Mouse (Mus musculus) MEL (cell line): Measurements from ENCODE around the gene Prcc. TPM values are rescaled to one million over a fixed set of nuclear protein-coding genes. Genes with fewer than 3 reads are reported as not detected.

ENCODE experiments used
- DNase-seq: peaks from one replicate; pipeline ENCODE4 v3.0.0; 2011; ENCODE audit warnings: low read depth, low spot score
- H3K27ac ChIP-seq: 2 replicates; pipeline ENCODE4 v1.5.1; 2012; ENCODE audit warnings: low read depth, mild to moderate bottlenecking, control low read depth, low read length, moderate library complexity; ENCODE audit not compliant: control insufficient read depth
- H3K27me3 ChIP-seq, 2 experiments: fragments of 150-350 bp in 1 of 2; sonication (generic) in 1 of 2; 2 replicates each; pipeline ENCODE4 v1.6.1; 2012; ENCODE audit warnings: low read length in 2 of 2, mild to moderate bottlenecking in 2 of 2, improper control_type of control experiment in 1 of 2, moderate library complexity in 1 of 2; ENCODE audit not compliant: insufficient read depth in 2 of 2, control insufficient read depth in 1 of 2
- H3K36me3 ChIP-seq, 2 experiments: 2 replicates each; pipeline ENCODE4 v1.6.1; 2012 to 2014; ENCODE audit warnings: low read length in 2 of 2, improper control_type of control experiment in 1 of 2, inconsistent platforms in 1 of 2, mild to moderate bottlenecking in 1 of 2; ENCODE audit not compliant: insufficient read depth in 2 of 2, control insufficient read depth in 1 of 2
- H3K4me1 ChIP-seq, 2 experiments: fragments of 150-350 bp in 1 of 2; sonication (generic) in 1 of 2; 2 replicates each; pipeline ENCODE4 v1.6.1; 2012; ENCODE audit warnings: low read length in 2 of 2, improper control_type of control experiment in 1 of 2, mild to moderate bottlenecking in 1 of 2; ENCODE audit not compliant: insufficient read depth in 2 of 2, control insufficient read depth in 1 of 2
- H3K4me3 ChIP-seq, 2 experiments: fragments of 150-350 bp in 1 of 2; sonication (generic) in 1 of 2; 2 replicates each; pipeline ENCODE4 v1.5.1; 2012; ENCODE audit warnings: low read depth in 2 of 2, low read length in 2 of 2, mild to moderate bottlenecking in 2 of 2, moderate library complexity in 2 of 2, control low read depth in 1 of 2, improper control_type of control experiment in 1 of 2; ENCODE audit not compliant: control insufficient read depth in 1 of 2, insufficient read depth in 1 of 2
- H3K79me2 ChIP-seq: 2 replicates; pipeline ENCODE4 v1.6.1; 2012; ENCODE audit warnings: mild to moderate bottlenecking, low read length, moderate library complexity; ENCODE audit not compliant: control insufficient read depth, poor library complexity, insufficient read depth
- H3K9ac ChIP-seq: 2 replicates; pipeline ENCODE4 v1.6.1; 2012; ENCODE audit warnings: low read depth, mild to moderate bottlenecking, control low read depth, low read length, moderate library complexity; ENCODE audit not compliant: control insufficient read depth, poor library complexity, severe bottlenecking
- H3K9me3 ChIP-seq: fragments of 150-350 bp; sonication (generic); replicated peaks from 2 replicates; pipeline ENCODE4 v1.6.1; 2012; ENCODE audit warnings: mild to moderate bottlenecking, low read length, improper control_type of control experiment, moderate library complexity; ENCODE audit not compliant: insufficient read depth
- CHD1 ChIP-seq: IDR thresholded peaks from 2 replicates; pipeline ENCODE4 v1.6.1; 2012; ENCODE audit warnings: low read depth, mild to moderate bottlenecking, inconsistent platforms, low read length, improper control_type of control experiment
- CHD2 ChIP-seq: IDR thresholded peaks from 2 replicates; pipeline ENCODE4 v1.6.1; 2011; ENCODE audit warnings: low read length, improper control_type of control experiment
- CTCF ChIP-seq, 3 experiments: IDR thresholded peaks in 2 of 3; conservative IDR thresholded peaks in 1 of 3; 2 replicates each; pipeline ENCODE4 v1.5.1; 2011 to 2012; ENCODE audit warnings: low read length in 3 of 3, low read depth in 2 of 3, mild to moderate bottlenecking in 2 of 3, improper control_type of control experiment in 1 of 3, inconsistent platforms in 1 of 3, mixed read lengths in 1 of 3, moderate library complexity in 1 of 3; ENCODE audit not compliant: control insufficient read depth in 1 of 3, insufficient read depth in 1 of 3, poor library complexity in 1 of 3, severe bottlenecking in 1 of 3
- E2F4 ChIP-seq: IDR thresholded peaks from 2 replicates; pipeline ENCODE4 v1.6.1; 2011; ENCODE audit warnings: low read depth, low read length, improper control_type of control experiment, borderline replicate concordance
- ELF1 ChIP-seq: IDR thresholded peaks from 2 replicates; pipeline ENCODE4 v1.6.1; 2014; ENCODE audit warnings: low read depth, mild to moderate bottlenecking, inconsistent platforms, low read length, improper control_type of control experiment, moderate library complexity
- EP300 ChIP-seq, 2 experiments: IDR thresholded peaks; 2 replicates each; pipeline ENCODE4 v1.6.1; 2011; ENCODE audit warnings: improper control_type of control experiment in 2 of 2, low read length in 2 of 2, low read depth in 1 of 2, mild to moderate bottlenecking in 1 of 2
- ETS1 ChIP-seq: IDR thresholded peaks from 2 replicates; pipeline ENCODE4 v1.6.1; 2012; ENCODE audit warnings: low read depth, mild to moderate bottlenecking, inconsistent platforms, low read length, improper control_type of control experiment, moderate library complexity
- JUND ChIP-seq: IDR thresholded peaks from 2 replicates; pipeline ENCODE4 v1.6.1; 2011; ENCODE audit warnings: low read depth, mild to moderate bottlenecking, improper control_type of control experiment, low read length
- KAT2A ChIP-seq: conservative IDR thresholded peaks from 2 replicates; pipeline ENCODE4 v1.6.1; 2012; ENCODE audit warnings: low read depth, low read length, improper control_type of control experiment, inconsistent platforms
- MAFK ChIP-seq: IDR thresholded peaks from 2 replicates; pipeline ENCODE4 v1.6.1; 2011; ENCODE audit warnings: low read depth, mild to moderate bottlenecking, low read length, improper control_type of control experiment, borderline replicate concordance
- MEF2A ChIP-seq: IDR thresholded peaks from 2 replicates; pipeline ENCODE4 v1.6.1; 2014; ENCODE audit warnings: low read depth, mild to moderate bottlenecking, inconsistent platforms, low read length, improper control_type of control experiment; ENCODE audit not compliant: poor library complexity, insufficient replicate concordance, severe bottlenecking; ENCODE audit errors: extremely low read depth
- MXI1 ChIP-seq: IDR thresholded peaks from 2 replicates; pipeline ENCODE4 v1.6.1; 2011; ENCODE audit warnings: mild to moderate bottlenecking, low read depth, low read length, improper control_type of control experiment
- MYB ChIP-seq: IDR thresholded peaks from 2 replicates; pipeline ENCODE4 v1.6.1; 2011; ENCODE audit warnings: mild to moderate bottlenecking, low read depth, low read length, improper control_type of control experiment
- MYC ChIP-seq: IDR thresholded peaks from 2 replicates; pipeline ENCODE4 v1.6.1; 2011; ENCODE audit warnings: low read depth, mild to moderate bottlenecking, low read length, improper control_type of control experiment, moderate library complexity
- NELFE ChIP-seq: IDR thresholded peaks from 2 replicates; pipeline ENCODE4 v1.6.1; 2011; ENCODE audit warnings: low read depth, low read length, improper control_type of control experiment
- NRF1 ChIP-seq: IDR thresholded peaks from 2 replicates; pipeline ENCODE4 v1.6.1; 2014; ENCODE audit warnings: low read depth, mild to moderate bottlenecking, inconsistent platforms, low read length, improper control_type of control experiment, moderate library complexity; ENCODE audit not compliant: poor library complexity, insufficient read depth, severe bottlenecking
- POLR2A ChIP-seq, 2 experiments: IDR thresholded peaks; 2 replicates each; pipeline ENCODE4 v1.6.1; 2011 to 2012; ENCODE audit warnings: low read length in 2 of 2, mild to moderate bottlenecking in 2 of 2, control low read depth in 1 of 2, improper control_type of control experiment in 1 of 2, low read depth in 1 of 2, moderate library complexity in 1 of 2; ENCODE audit not compliant: control insufficient read depth in 1 of 2, insufficient read depth in 1 of 2, poor library complexity in 1 of 2
- POLR2AphosphoS2 ChIP-seq: IDR thresholded peaks from 2 replicates; pipeline ENCODE4 v1.6.1; 2011; ENCODE audit warnings: low read length, improper control_type of control experiment
- POLR2AphosphoS5 ChIP-seq: IDR thresholded peaks from 2 replicates; pipeline ENCODE4 v1.6.1; 2012; ENCODE audit warnings: low read depth, borderline replicate concordance, mild to moderate bottlenecking, inconsistent platforms, low read length, moderate library complexity, mixed read lengths
- RAD21 ChIP-seq: IDR thresholded peaks from 2 replicates; pipeline ENCODE4 v1.6.1; 2011; ENCODE audit warnings: mild to moderate bottlenecking, low read depth, low read length, improper control_type of control experiment
- RCOR1 ChIP-seq: IDR thresholded peaks from 2 replicates; pipeline ENCODE4 v1.6.1; 2012; ENCODE audit warnings: low read depth, mild to moderate bottlenecking, inconsistent platforms, low read length, improper control_type of control experiment
- SIN3A ChIP-seq: IDR thresholded peaks from 2 replicates; pipeline ENCODE4 v1.6.1; 2012; ENCODE audit warnings: low read length, improper control_type of control experiment, inconsistent platforms
- SMC3 ChIP-seq: IDR thresholded peaks from 2 replicates; pipeline ENCODE4 v1.6.1; 2011; ENCODE audit warnings: low read depth, low read length, improper control_type of control experiment
- TAL1 ChIP-seq: IDR thresholded peaks from 2 replicates; pipeline ENCODE4 v1.6.1; 2012; ENCODE audit warnings: mild to moderate bottlenecking, inconsistent platforms, low read length, moderate library complexity, mixed read lengths
- TCF12 ChIP-seq: IDR thresholded peaks from 2 replicates; pipeline ENCODE4 v1.6.1; 2014; ENCODE audit warnings: low read depth, mild to moderate bottlenecking, inconsistent platforms, low read length, improper control_type of control experiment, moderate library complexity
- UBTF ChIP-seq: IDR thresholded peaks from 2 replicates; pipeline ENCODE4 v1.6.1; 2012; ENCODE audit warnings: low read depth, mild to moderate bottlenecking, inconsistent platforms, low read length, improper control_type of control experiment, moderate library complexity, borderline replicate concordance; ENCODE audit not compliant: insufficient read depth
- USF1 ChIP-seq: IDR thresholded peaks from 2 replicates; pipeline ENCODE4 v1.6.1; 2014; ENCODE audit warnings: low read depth, mild to moderate bottlenecking, inconsistent platforms, low read length, improper control_type of control experiment, moderate library complexity
- USF2 ChIP-seq, 2 experiments: IDR thresholded peaks; 2 replicates each; pipeline ENCODE4 v1.6.1; 2011 to 2012; ENCODE audit warnings: improper control_type of control experiment in 2 of 2, low read length in 2 of 2, borderline replicate concordance in 1 of 2, inconsistent platforms in 1 of 2, low read depth in 1 of 2, mild to moderate bottlenecking in 1 of 2; ENCODE audit not compliant: insufficient read depth in 1 of 2
- ZKSCAN1 ChIP-seq: IDR thresholded peaks from 2 replicates; pipeline ENCODE4 v1.6.1; 2012; ENCODE audit warnings: low read depth, mild to moderate bottlenecking, inconsistent platforms, low read length, improper control_type of control experiment, moderate library complexity
- ZMIZ1 ChIP-seq: IDR thresholded peaks from 2 replicates; pipeline ENCODE4 v1.6.1; 2012; ENCODE audit warnings: low read depth, mild to moderate bottlenecking, inconsistent platforms, low read length, improper control_type of control experiment, moderate library complexity
- polyA plus RNA-seq, 2 experiments: library from polyadenylated mRNA; stranded (reverse) in 1 of 2; unstranded in 1 of 2; fragments of >175 nt in 1 of 2; fragments of >200 nt in 1 of 2; gene quantifications; 2 replicates each; pipeline versions ENCODE4 v1.2.1 to v1.2.4; 2012; ENCODE audit warnings: low replicate concordance in 2 of 2, low read depth in 1 of 2; ENCODE audit not compliant: insufficient read length in 2 of 2, insufficient read depth in 1 of 2, missing spikeins in 1 of 2
- total RNA-seq: library from RNA; depleted of rRNA; stranded (reverse); fragments of 300-350 nt; gene quantifications from 2 replicates; pipeline ENCODE4 v1.2.3, GENCODE M21; 2012

Gene Prcc
- total and polyA plus RNA-seq, 3 experiments = 47.0 to 65.9 TPM; not detected in 1

GRCm38 (mm10) chr3:87905880-87906485 is 20.6 kb upstream of the Prcc start, which contains the start of gene Hdgf (continued):
- TF ChIP-seq ZKSCAN1 = no peak
- TF ChIP-seq CTCF (IDR thresholded peaks at IDR 0.05 in 2 of 3, conservative IDR thresholded peaks at IDR 0.05 in 1 of 3; ENCODE audit: control insufficient read depth in 1 of 3, insufficient read depth in 1 of 3, low read depth in 2 of 3, low read length in 3 of 3, poor library complexity in 1 of 3, severe bottlenecking in 1 of 3) = no peak
- peak; percentile 94 for TF ChIP-seq USF1
- TF ChIP-seq ETS1 = peak; percentile 55
- peak; percentile 70; the same call in 1 of the 2 replicates for TF ChIP-seq UBTF
- TF ChIP-seq POLR2AphosphoS5 = no peak
- TF ChIP-seq RCOR1 = 0 out of 2 replicates have a peak, but pooled peaks have one; percentile 5
- TF ChIP-seq E2F4 = 0 out of 2 replicates have a peak, but pooled peaks have one; percentile 54
- TF ChIP-seq NRF1 = 0 out of 2 replicates have a peak, but pooled peaks have one; percentile 29
- TF ChIP-seq MXI1 = peak; percentile 99
- TF ChIP-seq TAL1 = no peak
- TF ChIP-seq POLR2A (IDR thresholded peaks at IDR 0.05; ENCODE audit: control insufficient read depth in 1 of 2, insufficient read depth in 1 of 2, low read depth in 1 of 2, low read length in 2 of 2, poor library complexity in 1 of 2) = peak in 1 of 2 experiments; percentile 79; a peak in 2 of 4 replicates
- peak; percentile 100 for TF ChIP-seq MYC
- TF ChIP-seq USF2 (IDR thresholded peaks at IDR 0.05; ENCODE audit: borderline replicate concordance in 1 of 2, insufficient read depth in 1 of 2, low read depth in 1 of 2, low read length in 2 of 2) = peak in 1 of 2 experiments; percentile 61; a peak in 1 of 4 replicates
- peak; percentile 63 for TF ChIP-seq TCF12
- TF ChIP-seq RAD21 = no peak
- peak; percentile 64 for TF ChIP-seq POLR2AphosphoS2
- TF ChIP-seq JUND = no peak
- peak; percentile 63; the same call in 1 of the 2 replicates for TF ChIP-seq MEF2A
- TF ChIP-seq SMC3 = no peak
- TF ChIP-seq MYB = no peak

GRCm38 (mm10) chr3:87903821-87904220 is 18.4 kb upstream of the Prcc start:
- peak; percentile 36 for DNase-seq
- Histone ChIP-seq H3K4me1 (peaks cover 0 to 32% of the 10 kb centered on the region in 2 experiments; a peak in 2 of 4 replicates), H3K27ac (peak overlapping the region; percentile 80), H3K4me3 (no peak overlapping the region), H3K9ac (peak overlapping the region; percentile 26; the same call in 1 of the 2 replicates), H3K36me3 (peaks cover 0 to 16% of the 10 kb centered on the region in 2 experiments; a peak in 2 of 4 replicates), H3K79me2 (peaks cover 33% of the 10 kb centered on the region), H3K27me3 (no peaks in the 10 kb centered on the region), H3K9me3 (no peaks in the 10 kb centered on the region)
- TF ChIP-seq NELFE (no peak), TAL1 (no peak), ETS1 (no peak), POLR2AphosphoS2 (no peak), EP300 (IDR thresholded peaks at IDR 0.05; ENCODE audit: low read depth in 1 of 2, low read length in 2 of 2) (no peak), CHD2 (no peak), ZMIZ1 (no peak), POLR2AphosphoS5 (no peak), ELF1 (no peak), UBTF (no peak), MAFK (no peak), RCOR1 (no peak), TCF12 (no peak), SIN3A (no peak), CHD1 (no peak), MEF2A (no peak), KAT2A (no peak)
